Mouse (Mus musculus): ENCODE measurements around the gene Anks1b.

Gene Anks1b

DNA sequence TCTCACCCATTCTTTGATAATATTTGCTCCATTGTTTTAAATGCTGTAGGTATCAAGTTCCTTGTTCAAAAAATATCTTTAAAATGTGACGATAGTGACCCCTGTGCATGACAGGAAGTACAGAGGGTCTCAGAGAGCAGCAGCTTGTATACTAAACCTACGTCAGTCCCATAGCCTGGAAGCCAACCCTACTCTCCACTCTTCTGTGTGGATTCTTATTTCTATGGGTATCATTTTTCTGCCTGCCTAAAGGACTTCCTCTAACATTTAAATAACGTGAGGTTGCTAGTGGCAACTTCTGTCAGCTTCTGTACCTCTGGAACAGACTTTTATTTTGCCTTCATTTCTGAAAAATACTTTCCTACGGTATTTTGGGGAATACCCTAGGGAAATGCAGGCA, 812.1 kb downstream of the Anks1b start:
- no peak for DNase-seq

DNA sequence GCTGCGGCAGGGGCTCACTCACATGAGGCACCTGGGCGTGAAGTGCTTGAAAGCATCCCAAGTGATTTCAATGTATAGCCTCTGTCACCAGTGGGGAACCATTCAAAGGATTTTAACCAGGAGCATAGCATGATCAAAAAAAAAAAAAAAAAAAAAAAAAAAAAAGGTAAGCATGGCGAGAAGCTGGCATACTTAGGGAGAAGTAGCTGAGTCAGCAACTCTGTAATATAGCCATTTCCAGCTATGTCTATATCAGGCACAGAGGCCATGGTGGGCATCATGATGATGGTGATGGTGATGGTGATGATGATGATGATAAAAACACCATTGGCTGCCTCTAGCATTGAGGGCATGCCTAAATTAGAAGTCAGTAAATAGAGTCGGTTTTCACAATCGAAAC, 814.8 kb downstream of the Anks1b start:
- no peak for DNase-seq

DNA sequence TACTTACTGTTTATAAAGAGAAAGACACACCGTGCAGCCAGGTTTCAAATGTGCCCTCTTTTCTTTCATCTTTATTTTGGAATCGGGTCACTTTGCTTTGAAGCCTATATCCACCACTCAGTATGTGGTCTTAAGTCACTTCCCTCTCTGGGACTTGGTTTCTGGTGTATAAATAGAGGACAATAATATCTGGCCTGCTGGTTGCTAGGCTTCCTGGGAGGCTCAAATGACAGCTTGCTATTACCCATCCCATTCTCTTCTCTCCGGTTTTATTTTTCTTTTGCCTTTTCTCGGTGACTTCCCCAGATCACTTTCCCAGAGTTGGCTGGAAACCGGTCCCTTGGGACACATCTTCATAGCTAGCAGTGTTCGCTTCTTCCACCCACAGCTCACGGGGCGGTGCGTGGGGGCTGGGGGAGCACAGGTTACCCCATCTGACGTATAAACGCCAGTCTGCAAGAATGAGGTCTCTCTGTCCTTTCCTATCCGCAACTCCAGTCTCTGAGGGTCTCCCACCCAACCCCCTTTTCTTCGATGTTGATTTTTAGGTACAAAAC, 815.5 kb downstream of the Anks1b start:
- DNase-seq, result no peak

DNA sequence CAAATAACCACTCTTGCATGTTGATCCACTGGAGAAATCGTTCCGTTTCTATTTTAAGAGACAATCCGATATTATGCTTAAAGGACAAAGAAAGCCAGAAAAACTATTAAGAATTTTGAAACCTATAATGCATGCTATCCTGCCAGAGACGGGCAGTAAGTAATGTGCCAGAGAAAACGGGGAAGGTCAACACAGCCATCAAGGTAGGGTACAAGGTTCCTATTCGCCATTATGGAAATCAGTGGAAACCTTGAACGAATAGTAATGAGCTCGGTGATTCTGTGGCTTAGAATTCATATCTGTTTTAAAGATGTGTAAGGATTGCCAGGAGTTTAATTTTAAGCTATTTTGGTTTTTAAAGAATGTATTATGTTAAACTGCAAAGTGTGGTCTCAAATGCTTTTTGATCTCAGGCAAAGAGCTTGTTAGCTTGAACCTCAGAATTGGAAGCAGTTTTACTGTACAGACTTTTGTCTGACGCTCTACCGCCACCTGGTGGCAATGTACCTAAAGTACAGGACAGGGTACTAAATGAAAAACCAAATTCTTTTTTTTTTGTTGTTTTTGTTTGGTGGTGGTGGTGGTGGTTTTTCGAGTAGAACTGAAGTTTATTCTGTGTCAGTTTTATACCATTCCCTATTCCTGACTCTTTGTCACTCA, 816.7 kb downstream of the Anks1b start:
- DNase-seq, result peak; percentile 82

DNA sequence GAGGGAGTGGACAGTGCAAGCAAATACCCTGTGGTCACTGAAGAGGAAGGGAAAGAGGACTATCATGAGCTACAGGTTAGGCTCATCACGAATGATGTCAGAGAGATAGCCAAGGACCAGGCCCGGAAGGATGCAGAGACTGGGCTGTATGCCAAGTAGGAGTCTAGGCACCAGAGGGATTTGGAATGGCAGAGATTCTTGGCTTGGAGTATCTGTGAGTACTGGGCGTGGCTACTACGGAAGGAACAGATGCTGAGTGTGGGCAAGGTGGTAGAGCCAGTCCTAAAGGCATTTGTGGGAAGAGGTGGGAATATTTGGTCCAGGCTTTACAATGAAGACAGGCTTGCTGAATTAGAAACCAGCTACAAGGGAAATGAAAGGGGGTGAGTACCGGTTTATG, 823.4 kb downstream of the Anks1b start:
- DNase-seq, result no peak

DNA sequence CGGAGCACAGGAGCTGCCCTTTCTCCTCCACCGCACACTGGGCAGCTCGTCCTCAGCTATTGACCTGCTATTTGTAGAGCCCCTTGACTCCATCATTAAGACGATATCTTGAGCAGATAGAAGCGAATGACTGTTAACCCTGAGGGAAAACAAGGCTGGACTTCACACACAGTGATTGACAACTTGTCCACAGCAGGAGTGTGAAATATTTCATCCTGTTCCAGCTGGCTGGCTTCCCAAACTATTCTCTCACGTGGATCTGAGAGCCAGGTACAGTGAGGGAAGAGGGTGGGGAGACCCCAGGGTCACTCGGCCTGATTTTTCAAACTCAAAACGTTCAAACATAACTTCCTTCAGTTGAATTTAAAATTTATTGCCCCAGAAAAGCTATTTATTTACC, 824.1 kb downstream of the Anks1b start:
- DNase-seq, result no peak

DNA sequence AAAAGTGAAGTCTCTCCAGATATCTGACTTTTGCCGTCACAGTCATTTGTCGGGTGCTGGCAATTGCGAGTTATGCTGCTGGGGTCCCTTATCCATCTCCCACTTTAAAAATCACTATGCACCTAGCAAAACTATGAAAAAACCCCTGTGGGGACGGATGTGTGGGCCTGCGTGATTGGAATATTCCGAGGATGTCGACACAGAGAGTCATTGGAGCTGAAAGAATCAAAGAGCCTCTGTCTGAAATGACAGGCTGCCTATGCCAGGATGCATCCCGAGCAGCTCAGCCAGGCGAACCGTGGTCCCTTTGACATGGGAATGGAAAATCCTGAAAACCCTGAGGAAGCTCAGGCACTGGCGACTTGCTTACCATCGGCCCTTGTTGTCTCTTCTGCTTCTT, 825.9 kb downstream of the Anks1b start:
- DNase-seq, result no peak

DNA sequence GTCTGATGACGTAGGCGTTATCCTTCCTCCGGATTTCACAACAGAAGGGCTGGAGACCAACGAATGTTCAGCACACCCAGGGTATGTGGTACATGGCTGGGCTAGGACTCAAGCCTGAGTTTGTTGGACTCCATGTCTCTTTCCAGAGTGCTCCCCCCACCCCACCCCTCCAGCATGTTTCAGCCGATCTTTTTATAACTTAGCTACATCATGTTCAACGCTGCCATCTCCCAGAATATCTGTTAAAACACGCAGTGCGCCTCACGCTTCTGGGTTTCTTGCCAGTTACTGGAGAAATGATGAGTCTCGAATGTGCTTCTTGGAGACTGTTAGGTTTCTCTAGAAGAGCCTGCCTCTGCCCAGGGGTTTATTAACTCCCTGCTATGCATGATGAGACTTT, 831.3 kb downstream of the Anks1b start:
- no peak for DNase-seq

DNA sequence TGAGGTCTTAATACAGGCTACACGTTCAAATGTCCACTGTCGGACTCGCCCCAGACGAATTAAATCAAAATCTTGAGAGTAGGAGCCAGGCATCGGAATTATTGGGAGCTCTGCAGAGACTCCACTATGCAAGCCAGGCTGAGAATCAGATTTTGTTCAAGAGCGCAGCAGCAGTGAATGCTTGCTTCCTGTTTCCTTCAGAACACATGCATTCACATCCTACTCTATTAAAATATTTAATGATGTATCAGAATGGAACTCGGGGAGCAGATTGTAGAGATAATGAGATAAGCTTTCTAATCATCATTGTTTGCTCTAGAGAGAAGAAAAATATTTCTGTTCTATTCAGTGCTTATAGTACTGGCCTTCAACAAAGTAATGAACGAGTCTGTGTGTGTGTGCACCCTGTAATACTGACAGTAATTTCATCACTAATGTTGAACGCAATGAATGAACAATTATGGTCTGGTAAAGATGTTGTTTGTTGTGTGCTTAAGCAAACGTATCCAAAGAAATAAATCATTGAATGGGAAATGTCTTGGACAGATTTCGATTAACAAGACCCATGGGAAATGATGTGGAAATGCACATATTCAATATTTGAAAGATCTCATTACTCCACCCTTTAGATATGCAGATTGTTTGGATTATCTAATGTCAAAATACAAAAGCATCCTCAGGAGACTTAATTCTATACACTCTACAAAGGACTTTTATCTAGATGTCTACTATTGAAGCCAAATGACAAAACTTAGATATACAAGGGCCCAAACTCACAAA, 835.7 kb downstream of the Anks1b start:
- DNase-seq, result no peak

DNA sequence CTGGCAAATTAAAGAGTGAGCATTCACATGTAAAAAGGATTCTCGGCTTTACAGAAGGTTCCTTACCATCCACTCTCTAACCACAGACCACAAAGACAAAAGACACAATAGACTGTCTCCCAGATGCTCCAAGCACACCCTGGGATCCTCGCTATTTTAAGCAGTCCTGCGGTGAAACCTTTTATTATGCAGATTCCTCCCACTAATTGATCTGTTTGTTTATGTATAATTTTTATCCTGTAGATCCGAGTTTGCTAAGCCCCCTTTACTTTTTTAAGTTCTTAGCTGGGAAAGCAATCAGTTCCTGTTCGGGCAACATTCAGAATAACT, 836.3 kb downstream of the Anks1b start:
- no peak for DNase-seq

DNA sequence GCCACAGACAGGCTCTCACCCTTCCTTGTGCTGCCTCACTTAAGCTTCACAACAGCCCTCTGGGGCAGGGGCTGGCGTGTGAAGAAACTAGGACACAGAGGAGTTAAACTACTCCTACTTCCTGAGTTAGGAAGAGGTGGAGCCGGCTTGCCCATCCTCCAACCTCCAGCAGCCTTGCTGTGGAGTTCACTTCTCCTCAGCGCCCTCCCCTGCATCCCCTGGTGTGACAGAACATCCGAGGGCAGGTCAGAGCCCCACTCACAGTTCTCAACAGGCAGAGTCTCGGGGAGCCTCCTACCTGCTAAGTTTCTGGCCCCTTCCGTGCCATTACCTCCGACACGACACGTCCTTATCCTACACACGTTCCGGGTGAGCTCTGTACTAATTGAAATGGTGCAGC, 844.7 kb downstream of the Anks1b start:
- peak; percentile 11 for DNase-seq

DNA sequence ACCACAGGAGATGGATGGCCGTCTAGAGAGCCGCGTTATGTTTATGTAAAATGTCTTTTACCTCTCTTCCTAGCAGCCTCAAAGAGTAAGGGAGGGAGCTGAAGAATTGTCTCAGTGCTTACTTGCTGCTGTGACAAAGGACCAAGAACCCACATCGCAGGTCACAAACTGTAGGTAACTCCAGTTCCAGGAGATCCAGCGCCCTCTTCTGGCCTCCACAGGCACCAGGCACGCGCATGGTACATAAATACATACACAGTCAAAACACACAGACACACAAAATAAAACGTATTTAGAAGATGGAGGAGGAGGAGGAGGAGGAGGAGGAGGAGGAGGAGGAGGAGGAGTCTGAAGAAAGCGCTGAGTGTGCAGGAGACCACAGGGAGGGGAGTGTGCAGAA, 845.4 kb downstream of the Anks1b start:
- DNase-seq, result peak; percentile 14

DNA sequence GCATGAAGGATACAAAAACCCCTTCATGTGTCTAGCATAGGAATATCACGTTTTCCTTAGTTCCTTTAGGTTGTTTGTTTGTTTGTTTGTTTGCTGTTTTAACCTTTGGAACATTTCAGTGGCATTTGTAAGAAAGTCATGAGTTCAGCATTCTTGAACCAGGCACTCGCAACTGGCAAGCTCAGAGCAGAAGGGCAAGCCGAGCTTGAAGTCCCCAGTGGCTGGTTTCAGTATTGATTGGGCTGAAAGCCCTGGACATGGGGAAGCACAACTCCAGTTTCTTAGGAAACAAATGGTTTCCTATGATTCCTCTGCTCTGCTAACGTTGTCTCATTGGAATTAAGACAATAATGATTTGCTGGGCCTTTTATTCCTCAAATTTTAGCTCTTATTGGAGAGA, 846.7 kb downstream of the Anks1b start:
- no peak for DNase-seq

DNA sequence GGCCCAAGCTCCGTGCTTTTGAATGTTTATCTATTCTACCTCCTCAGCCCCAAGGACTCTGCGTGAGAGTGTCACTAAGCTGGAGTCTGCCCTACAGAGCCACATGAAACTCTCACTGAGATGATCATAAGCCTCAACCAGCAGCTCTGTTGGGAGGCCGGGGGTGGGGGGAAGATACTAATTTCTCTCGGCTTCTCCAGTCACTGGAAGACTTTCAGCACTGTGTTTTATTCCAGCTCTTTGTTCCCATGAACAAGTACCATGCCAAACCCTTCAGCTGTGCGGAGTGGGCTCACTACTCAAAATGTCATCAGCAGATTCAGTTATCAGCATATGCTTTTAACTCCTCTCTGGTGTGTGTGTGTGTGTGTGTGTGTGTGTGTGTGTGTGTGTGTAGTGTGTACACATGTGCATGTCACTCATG, 849.8 kb downstream of the Anks1b start:
- DNase-seq, result no peak

DNA sequence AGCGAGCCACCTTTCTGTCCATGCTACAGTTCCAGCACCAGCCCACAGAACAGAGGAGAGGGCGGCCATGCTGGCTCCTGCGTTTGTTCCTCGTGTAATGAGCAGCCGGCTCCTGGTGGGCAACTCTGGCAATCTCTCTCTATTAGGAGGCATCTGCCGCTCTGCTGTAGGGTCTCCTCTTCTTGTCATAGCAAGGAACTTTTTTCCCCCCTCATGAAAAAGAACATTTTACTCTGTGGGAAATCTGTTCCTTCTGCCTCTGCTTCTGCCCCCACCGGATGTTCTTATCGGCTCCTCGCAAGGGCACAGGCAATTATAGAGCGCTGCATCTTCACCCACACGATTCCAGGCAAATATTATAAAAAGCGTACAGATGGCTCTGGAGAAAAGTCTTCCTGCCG, 850.6 kb downstream of the Anks1b start:
- DNase-seq, result no peak

DNA sequence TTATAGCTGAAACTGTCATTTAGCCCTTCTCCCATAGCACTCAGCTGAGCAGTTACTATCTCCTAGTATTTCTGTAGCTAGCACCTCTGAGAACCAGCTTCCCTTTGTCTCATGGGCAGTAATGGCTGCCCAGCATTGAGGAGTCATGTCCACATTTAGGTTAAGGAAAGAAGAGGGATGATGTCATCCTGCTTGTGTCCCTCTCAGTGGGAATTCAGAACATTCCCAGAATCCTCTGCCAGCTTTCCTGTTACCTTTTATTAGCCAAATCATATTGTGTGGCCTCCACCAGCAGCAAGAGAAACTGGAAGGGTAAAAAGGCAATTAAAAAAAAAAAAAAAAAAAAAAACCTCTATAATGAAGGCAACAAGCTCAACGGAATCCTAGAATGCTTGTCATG, 851.6 kb downstream of the Anks1b start:
- no peak for DNase-seq

DNA sequence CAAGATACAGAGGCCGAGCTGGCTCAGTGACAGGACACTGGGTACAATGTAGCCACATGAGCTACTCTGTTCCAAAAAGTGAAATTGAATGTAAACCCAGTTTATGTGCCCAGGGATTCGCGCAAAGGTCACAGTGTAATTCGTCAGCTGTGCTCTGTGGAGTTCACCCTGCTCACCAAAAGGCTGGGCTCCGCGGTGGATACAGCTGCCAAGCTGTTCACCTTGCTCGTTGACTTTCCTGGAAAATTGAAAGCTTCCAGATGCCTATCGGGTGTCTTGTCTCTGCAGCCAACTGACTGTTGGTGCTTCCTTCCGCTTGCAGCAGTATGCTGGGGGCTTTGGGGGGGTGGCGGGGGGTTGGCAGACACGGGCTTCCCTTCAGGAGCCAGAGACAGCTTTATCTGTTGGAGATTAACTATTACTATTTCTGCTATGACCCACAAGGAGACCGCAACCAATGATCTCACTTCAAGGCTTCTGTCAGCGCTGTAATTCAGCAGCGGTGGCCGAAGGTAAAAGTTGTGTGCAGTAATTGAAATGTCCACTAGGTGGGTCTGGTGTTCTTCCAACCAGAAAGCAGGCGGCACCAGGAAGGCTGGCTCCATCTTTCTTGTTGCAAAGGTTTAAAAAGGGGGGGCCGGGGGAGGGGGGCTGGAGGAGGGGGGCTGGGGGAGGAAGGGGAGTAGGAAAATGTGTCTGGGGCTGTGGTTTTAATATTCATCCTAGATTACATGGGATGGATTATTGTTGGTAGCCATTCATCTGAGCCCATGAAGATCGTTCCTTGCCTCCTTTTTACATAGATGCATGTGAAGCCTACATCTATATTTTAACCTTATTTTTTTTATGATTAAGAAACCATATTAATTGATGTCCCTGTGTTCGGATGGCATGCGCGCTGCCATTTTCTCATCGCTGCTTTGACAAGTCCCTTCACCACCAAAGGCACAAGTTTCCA, 855.4 kb downstream of the Anks1b start:
- DNase-seq, result peak; percentile 61

DNA sequence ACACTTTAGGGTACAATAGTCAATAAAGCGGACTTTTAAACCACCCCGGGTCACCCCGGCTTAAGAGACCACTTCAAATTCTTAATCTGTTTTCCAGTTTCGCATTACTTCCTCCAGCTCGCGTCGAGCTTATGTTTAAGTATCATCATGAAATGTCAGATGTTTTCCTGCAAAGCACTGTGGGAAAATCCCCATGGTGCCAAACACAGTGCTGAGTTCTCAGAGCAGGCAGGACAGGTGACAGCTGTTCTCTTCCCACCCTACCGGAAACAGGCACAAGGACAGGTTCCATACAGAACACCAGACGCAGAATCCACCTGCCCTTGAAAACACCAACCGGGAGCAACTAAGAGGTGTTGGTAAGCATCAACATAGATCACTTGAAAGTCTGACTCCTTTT, 856.2 kb downstream of the Anks1b start:
- no peak for DNase-seq

DNA sequence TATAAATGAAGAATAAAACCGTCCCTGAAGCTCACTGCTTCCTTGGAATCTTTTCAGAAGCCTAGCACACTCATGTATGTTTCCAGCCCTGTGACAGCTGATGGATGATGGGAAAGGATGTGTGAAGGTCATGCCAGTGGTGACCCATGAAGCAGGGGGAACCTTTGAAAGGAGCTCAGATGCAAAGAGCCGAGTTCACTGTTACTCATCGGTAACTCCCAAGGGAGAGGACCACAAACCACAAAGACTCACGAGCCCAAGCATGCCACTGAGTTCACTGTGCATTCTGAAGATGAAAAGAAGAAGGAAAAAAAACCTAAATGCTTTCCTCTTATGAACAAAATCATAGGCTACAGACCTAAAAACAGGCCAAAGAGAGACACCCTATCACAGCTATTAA, 859.5 kb downstream of the Anks1b start:
- no peak for DNase-seq

DNA sequence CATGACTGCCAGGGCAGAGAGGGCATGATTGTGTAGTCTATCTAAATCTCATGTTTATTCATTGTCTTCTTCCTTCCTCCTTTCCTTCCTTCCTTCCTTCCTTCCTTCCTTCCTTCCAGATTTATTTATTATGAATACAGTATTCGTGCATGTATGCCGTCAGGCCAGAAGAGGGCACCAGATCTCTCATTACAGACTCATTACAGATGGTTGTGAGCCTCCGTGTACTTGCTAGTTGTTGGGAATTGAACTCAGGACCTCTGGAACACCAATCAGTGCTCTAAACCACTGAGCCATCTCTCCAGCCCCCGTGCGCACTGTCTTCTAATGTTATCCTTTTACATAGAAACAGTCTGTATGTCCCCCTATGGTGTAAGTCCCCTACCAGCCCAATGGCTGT, 860.3 kb downstream of the Anks1b start:
- peak; percentile 40 for DNase-seq

DNA sequence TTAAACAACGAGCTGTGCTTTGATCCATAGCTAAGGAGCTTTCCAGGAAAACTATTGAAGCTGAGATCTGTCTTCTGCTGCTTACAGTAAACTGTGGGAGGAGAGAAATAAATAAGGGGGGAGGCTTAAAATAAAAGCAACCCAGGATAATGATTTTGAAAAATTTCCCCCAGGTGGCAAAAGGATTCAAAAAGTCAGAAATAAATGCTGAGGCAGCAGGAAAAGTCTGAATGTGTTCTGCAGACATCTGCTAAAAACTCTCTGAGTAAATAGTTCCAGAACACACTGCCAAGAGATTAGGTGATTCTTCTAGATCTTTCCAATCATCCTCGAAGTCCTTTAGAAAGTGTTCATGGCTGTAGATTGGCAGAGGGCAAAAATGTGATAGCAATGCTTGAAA, 865.2 kb downstream of the Anks1b start:
- no peak for DNase-seq

DNA sequence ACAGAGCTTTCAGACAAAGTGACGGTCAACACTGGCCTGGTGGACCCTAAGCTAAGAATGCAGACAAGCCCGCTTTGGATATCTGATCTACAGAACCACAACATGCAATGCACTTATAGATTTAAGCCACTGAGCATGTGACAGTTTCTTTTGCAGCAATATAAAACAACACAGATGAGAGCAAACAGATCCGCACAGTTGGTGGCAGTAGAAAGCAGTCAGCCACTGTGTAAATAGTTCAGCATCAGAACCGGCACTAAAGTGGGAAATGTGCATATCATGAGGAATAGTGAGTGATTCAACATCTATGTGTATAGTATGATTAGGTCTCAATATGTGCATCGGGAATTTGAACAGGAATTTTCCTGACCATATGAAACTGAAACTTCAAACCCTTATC, 867.6 kb downstream of the Anks1b start:
- DNase-seq, result no peak

DNA sequence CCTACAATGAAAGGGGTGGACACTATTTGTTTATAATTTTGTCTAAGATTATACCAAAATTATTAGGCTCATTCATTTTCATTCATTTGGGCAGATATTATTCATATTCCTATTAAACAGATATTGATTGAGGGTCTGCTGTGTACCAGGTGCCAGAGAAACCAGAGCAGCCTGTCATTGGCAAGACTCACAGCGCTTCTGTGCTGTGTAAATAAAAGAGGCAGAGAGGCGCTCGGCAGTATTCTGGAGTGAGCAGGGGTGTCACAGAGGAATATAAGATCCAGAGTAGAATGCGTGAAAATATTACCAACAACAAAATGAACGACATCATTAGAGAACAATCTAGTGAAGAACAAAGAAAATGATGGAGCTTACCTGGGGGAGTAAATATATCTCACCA, 878.6 kb downstream of the Anks1b start:
- no peak for DNase-seq

DNA sequence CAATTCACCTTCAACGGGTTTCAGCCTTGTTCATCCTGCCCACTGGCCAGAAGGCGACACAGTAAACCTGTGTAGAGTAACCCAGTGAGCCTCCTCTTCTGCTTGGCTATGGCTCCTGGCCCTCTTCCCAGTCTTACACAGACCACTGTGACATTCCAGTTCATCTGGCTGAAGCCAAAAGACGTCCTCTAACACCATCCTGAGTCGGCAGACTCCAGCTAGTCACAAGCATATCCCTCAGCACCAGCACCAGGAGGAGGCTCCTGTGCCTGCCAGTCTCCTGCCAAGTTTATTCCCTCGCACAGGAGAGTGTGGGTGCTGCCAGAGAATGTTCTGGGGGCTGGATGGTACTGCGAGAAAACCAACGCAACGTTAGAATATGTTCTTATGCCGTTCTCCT, 879.8 kb downstream of the Anks1b start:
- DNase-seq, result no peak
